Mouse (Mus musculus): ENCODE data around the gene Pak1ip1. TPM values are rescaled to one million over a fixed set of nuclear protein-coding genes. Genes with fewer than 3 reads are reported as not detected.

Gene Pak1ip1
- polyA plus RNA-seq, 1 experiment from 2014 or later, result 50.8 TPM

DNA sequence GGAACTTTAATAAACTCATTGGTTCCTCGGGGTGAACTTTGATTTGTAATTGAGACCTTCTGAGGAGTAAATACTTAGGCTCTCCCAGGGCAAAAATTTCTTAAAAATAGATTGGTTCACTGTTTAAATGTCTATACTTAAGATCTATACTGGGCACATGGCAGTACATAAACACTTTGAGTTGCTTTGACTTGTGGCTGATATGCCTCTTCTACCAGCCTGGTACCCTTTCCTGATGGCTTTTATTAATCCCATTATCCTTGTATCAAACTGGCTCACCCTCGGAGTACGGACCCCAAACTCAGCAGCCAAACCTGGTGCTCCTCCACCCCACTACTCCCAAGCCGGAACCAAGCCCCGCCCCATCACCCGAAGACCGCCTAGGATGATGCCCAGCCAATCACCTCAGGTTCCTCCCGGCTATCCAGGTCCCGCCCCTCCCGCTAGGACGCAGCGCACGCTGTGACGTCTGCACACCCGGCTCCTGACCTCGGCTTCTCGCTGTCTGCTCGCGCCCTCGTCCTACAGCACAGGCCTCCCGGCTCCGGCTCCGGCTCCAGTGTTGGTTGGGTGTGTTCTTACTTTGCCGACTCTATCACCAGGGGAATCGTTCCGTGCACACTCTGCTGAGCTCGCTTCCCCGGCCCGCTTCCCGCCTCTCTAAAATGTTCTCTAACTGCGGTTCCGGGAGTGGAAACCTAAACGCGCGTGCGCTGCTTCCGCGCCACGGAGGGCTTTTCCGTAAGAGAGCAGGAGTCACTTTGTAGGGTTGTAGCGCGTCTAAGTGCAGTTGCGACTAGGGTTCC lies 15.2 kb downstream of the Pak1ip1 start, which contains the start of gene Tmem14c:
Gene Tmem14c, plus strand, starts transcription at position 464 of the 806 bp plus-strand sequence.
- peak; percentile 99 for ATAC-seq (ENCODE audit: low FRiP score, low read depth)
- WGBS, result under 1% methylated on average over 43 of the region's 43 CpGs
- peaks cover 27% of the 10 kb centered on the region for H3K36me3 ChIP-seq

DNA sequence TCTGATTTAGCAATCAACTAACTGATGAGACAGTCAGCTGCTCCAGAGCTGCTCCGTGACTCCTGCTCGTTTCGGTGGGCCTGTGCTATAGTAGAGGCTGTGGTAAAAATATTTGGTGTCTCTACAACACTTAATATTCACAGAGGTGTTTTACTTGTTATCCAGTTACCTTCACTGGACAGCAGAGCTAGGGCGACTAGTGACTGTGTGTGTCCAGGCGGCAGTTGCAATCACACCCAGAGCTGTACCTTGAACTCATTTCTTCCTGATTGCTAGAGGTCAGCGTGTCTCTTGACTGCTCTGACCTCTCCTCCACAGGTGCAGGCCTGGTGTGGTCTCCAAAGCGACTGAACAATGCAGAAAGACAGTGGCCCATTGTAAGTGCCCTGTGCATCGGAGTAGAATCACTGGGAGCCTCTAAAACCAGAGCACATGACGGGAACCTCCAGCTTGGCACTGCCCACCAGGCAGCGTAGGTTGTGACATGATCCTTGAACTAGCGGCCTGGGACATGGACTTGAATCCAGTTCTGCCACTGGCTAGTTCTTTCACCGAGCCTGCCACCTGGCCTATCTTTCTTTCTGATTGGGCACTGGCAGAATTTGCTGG lies 16.1 kb downstream of the Pak1ip1 start:
- Histone ChIP-seq H3K27ac (replicated peaks) (peak overlapping the region; percentile 91), H3K9ac (peak overlapping the region; percentile 63), H3K9me3 (no peaks in the 10 kb centered on the region), H3K4me2 (peak overlapping the region; percentile 59), H3K27me3 (no peaks in the 10 kb centered on the region), H3K4me3 (peak overlapping the region; percentile 66), H3K36me3 (peaks cover 25% of the 10 kb centered on the region), H3K4me1 (replicated peaks) (peaks cover 20% of the 10 kb centered on the region)
- no peak; the same call in 1 of the 2 replicates for ATAC-seq (ENCODE audit: low FRiP score, low read depth)
- 34% methylated on average over 12 of the region's 12 CpGs for WGBS

More for the DNA sequence above, 15.2 kb downstream of the Pak1ip1 start, which contains the start of gene Tmem14c:
- Histone ChIP-seq H3K4me1 (replicated peaks) (peaks cover 20% of the 10 kb centered on the region), H3K4me2 (peak within 1 kb of the TSS; percentile 59), H3K4me3 (peak within 1 kb of the TSS; percentile 66), H3K27ac (replicated peaks) (peak within 1 kb of the TSS; percentile 91), H3K27me3 (no peaks in the 10 kb centered on the region), H3K9ac (peak within 1 kb of the TSS; percentile 63), H3K9me3 (no peaks in the 10 kb centered on the region)

DNA sequence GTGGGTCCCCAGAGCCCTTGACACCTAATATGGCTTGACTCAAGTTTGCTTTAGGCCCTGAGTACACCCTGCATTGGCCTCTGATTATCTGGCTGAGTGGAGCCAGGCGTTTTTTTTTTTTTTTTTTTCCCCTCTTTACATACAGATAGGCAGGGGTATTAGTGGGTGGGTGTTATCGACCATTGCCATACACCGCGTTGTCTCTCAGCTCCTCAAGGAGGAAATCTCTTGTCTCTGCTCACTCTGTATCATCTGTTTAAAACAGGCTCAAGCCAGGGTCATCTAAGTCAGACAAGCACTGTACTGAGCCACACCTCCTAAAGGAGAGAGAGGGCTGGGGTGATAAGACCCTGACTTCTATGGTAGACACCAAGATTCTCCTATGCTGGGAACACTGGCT lies 17.0 kb downstream of the Pak1ip1 start:
- peaks cover 20% of the 10 kb centered on the region for H3K4me1 ChIP-seq (replicated peaks)
- no peak overlapping the region for H3K27ac ChIP-seq (replicated peaks)
- H3K36me3 ChIP-seq, result peaks cover 20% of the 10 kb centered on the region
- peak overlapping the region; percentile 59; the same call in 1 of the 2 replicates for H3K4me2 ChIP-seq
- WGBS, result 91% methylated on average over 4 of the region's 4 CpGs
- ATAC-seq (ENCODE audit: low FRiP score, low read depth), result no peak
- no peaks in the 10 kb centered on the region for H3K9me3 ChIP-seq
- no peak overlapping the region for H3K4me3 ChIP-seq
- H3K9ac ChIP-seq, result no peak overlapping the region
- H3K27me3 ChIP-seq, result no peaks in the 10 kb centered on the region

DNA sequence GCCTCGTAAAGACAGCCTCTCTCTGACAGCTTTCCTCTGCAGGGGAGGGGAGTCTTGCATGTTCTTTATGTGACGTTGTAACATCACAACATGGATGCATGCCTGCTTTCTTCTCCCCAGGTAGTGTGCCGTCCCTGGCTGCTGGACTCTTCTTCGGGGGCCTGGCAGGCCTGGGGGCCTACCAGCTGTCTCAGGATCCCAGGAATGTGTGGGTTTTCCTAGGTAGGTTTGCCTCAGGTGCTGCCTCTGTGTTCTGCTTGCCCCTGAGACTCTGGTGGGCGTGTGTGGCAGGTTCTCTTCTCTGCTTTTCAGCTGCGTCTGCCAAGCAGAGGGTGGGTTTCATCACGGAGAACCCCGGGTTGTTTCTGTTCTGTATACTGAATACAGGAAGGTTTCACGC lies 17.4 kb downstream of the Pak1ip1 start:
- 92% methylated on average over 9 of the region's 9 CpGs for WGBS
- ATAC-seq (ENCODE audit: low FRiP score, low read depth), result no peak
- Histone ChIP-seq H3K9ac (no peak overlapping the region), H3K4me3 (no peak overlapping the region), H3K27me3 (no peaks in the 10 kb centered on the region), H3K9me3 (no peaks in the 10 kb centered on the region), H3K4me1 (replicated peaks) (peaks cover 20% of the 10 kb centered on the region), H3K27ac (replicated peaks) (no peak overlapping the region), H3K36me3 (peaks cover 16% of the 10 kb centered on the region), H3K4me2 (no peak overlapping the region)

DNA sequence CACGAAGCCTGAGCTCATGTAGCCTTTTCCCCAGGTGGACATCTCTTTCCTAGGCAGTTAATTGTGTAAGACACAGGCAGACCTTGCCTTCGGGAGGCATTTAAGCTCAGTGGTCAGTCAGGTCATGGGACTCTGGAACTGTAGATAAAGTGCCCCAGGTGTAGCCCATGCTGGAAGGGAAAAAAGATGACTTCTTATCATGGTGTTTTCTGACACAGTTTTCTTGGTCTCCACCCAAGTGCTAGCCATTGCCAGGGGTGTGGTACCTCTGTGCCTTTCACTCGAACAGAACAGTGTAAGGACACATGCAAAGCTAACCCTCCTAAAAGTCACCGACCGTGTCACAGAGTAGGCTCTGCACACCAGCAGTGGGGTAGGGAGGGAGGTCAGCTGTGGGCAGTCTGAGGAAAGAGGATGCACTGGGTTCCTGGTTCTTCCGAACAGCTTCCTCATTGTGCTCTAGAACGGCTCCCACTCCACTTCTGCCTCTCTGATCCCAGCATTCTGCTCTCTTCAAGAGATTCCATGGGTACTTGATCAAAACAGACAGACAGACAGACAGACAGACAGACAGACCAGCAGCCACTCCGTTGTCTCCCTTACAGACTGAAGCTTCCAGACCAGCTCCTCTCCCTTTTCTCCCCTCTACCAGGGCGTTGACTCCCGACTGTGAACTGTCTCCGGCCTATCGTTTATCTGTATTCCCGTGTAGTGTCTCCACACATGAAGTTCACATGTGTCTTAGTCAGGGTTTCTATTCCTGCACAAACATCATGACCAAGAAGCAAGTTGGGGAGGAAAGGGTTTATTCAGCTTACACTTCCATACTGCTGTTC lies 18.2 kb downstream of the Pak1ip1 start:
- Histone ChIP-seq H3K4me1 (replicated peaks) (peaks cover 20% of the 10 kb centered on the region), H3K27me3 (no peaks in the 10 kb centered on the region), H3K4me3 (no peak overlapping the region), H3K27ac (replicated peaks) (no peak overlapping the region), H3K9ac (no peak overlapping the region), H3K9me3 (no peaks in the 10 kb centered on the region), H3K36me3 (peaks cover 17% of the 10 kb centered on the region), H3K4me2 (no peak overlapping the region)
- 95% methylated on average over 13 of the region's 13 CpGs for WGBS
- ATAC-seq (ENCODE audit: low FRiP score, low read depth), result no peak

DNA sequence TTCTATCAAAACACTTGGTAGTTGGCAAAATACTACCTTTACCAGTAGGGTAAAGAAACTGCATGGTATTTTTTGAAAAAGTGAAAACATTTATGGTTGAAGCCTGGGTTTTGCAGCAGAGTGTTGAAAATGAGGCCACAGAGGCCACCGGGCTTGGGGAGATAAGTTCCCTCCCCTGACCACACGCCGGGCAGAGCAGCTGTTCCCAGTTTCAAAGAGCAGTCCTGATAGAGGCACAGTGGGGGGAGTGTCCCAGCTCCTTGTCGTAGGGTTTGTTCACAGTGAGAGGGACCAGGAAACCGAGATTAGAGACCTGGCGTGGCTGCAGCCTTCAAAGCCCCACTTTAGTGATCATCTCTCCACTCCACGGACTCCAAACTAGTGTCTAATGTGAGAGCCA lies 19.7 kb downstream of the Pak1ip1 start:
- 85% methylated on average over 7 of the region's 7 CpGs for WGBS
- Histone ChIP-seq H3K36me3 (peaks cover 10% of the 10 kb centered on the region), H3K27me3 (no peaks in the 10 kb centered on the region)

DNA sequence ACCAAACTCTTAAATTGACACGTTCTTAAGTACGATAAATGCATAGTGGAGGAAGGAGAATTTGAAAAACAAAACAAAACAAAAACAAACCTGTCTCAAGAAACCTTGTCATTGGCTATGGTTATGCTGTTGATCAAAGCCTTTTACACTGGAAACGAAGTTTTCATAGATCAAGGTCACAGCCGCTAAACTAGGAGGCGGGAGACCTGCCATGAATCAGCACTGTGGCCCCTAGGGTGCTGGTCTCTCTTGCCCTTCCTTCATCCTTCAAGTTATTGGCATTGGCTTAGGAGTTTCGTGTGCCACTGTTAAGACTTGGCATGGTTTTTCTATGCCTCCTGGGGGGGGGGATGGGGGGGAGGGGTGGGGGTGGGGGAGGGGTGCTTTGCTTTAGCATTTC lies 20.8 kb downstream of the Pak1ip1 start:
- ATAC-seq (ENCODE audit: low FRiP score, low read depth), result no peak
- Histone ChIP-seq H3K4me1 (replicated peaks) (peaks cover 16% of the 10 kb centered on the region), H3K36me3 (peaks cover 10% of the 10 kb centered on the region), H3K4me3 (no peak overlapping the region), H3K4me2 (no peak overlapping the region), H3K9ac (no peak overlapping the region), H3K9me3 (no peaks in the 10 kb centered on the region), H3K27me3 (no peaks in the 10 kb centered on the region), H3K27ac (replicated peaks) (no peak overlapping the region)
- WGBS, result 96% methylated on average over 6 of the region's 6 CpGs

More for the DNA sequence above, 19.7 kb downstream of the Pak1ip1 start:
- no peak overlapping the region for H3K9ac ChIP-seq
- H3K9me3 ChIP-seq, result no peaks in the 10 kb centered on the region
- no peak overlapping the region for H3K27ac ChIP-seq (replicated peaks)
- no peak for ATAC-seq (ENCODE audit: low FRiP score, low read depth)
- no peak overlapping the region for H3K4me2 ChIP-seq
- no peak overlapping the region for H3K4me3 ChIP-seq
- peaks cover 19% of the 10 kb centered on the region for H3K4me1 ChIP-seq (replicated peaks)

DNA sequence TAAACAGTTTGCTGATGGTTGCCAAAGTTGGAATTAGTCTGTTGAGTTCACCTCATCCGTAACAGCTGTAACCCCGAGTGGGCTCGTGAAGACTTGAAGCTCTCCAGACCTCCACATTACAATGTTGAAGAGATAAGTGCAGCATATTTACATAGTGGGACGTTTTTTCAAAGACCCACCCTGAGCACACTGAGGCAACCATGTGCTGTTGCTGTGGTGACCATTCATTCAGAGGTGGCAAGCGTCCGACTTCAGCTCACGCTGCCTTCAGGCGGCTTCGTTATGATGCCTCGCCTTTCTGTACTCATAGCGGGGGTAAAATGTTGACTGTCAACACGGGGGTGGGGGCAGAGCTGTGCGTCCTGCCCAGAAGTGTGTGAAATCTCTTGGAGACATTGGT lies 21.3 kb downstream of the Pak1ip1 start:
- H3K27ac ChIP-seq (replicated peaks), result no peak overlapping the region
- H3K4me3 ChIP-seq, result no peak overlapping the region
- H3K4me1 ChIP-seq (replicated peaks), result peaks cover 12% of the 10 kb centered on the region
- H3K9me3 ChIP-seq, result no peaks in the 10 kb centered on the region
- no peak for ATAC-seq (ENCODE audit: low FRiP score, low read depth)
- H3K4me2 ChIP-seq, result no peak overlapping the region
- no peaks in the 10 kb centered on the region for H3K27me3 ChIP-seq
- 91% methylated on average over 13 of the region's 13 CpGs for WGBS
- no peak overlapping the region for H3K9ac ChIP-seq
- peaks cover 10% of the 10 kb centered on the region for H3K36me3 ChIP-seq

DNA sequence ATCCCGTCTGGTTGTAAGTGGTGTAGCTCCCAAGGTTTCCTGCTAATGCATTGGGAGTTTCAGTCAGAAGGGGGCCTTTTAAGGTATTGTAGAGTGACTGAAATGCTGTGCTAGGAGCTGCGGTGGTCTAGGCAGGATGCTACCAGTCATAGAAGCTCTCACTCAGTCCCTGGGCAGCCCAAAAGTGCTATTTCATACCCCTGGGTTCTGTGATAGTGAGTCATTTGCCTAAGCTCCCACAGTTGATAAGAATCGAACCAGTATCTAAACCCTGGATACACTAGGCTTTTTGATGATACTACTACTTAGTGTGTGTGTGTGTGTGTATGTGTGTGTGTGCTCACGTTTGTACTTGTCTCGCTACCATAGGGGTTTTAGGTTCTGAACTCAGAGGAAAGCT lies 29.3 kb downstream of the Pak1ip1 start:
- H3K4me3 ChIP-seq, result no peak overlapping the region
- no peaks in the 10 kb centered on the region for H3K4me1 ChIP-seq (replicated peaks)
- no peaks in the 10 kb centered on the region for H3K9me3 ChIP-seq
- H3K9ac ChIP-seq, result no peak overlapping the region
- ATAC-seq (ENCODE audit: low FRiP score, low read depth), result no peak
- no peaks in the 10 kb centered on the region for H3K27me3 ChIP-seq
- 86% methylated on average over 5 of the region's 5 CpGs for WGBS
- no peaks in the 10 kb centered on the region for H3K36me3 ChIP-seq
- H3K27ac ChIP-seq (replicated peaks), result no peak overlapping the region
- H3K4me2 ChIP-seq, result no peak overlapping the region

DNA sequence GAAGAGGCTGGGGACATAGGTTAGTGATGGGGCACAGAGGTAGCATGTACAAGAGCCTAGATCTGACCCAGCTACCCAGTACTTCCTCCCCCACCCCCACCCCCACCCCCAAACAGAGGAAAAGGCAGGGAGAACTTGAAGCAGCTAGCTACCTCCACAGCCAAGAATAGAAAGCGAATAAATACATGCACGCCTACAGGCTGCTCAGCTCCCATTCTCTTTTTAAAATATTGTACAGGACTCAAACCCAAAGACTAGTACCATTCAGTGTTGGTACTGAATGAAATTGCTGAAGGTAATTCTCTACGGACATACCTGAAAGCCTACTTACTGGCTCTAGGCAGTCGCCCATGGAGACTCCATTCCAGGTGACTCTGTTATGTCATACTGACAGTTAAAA lies 41.7 kb downstream of the Pak1ip1 start:
- no peaks in the 10 kb centered on the region for H3K36me3 ChIP-seq
- H3K4me2 ChIP-seq, result no peak overlapping the region
- no peaks in the 10 kb centered on the region for H3K9me3 ChIP-seq
- H3K27ac ChIP-seq (replicated peaks), result no peak overlapping the region
- 95% methylated on average over 4 of the region's 4 CpGs for WGBS
- no peaks in the 10 kb centered on the region for H3K4me1 ChIP-seq (replicated peaks)
- ATAC-seq (ENCODE audit: low FRiP score, low read depth), result no peak
- no peak overlapping the region for H3K4me3 ChIP-seq
- no peak overlapping the region for H3K9ac ChIP-seq
- H3K27me3 ChIP-seq, result no peaks in the 10 kb centered on the region

DNA sequence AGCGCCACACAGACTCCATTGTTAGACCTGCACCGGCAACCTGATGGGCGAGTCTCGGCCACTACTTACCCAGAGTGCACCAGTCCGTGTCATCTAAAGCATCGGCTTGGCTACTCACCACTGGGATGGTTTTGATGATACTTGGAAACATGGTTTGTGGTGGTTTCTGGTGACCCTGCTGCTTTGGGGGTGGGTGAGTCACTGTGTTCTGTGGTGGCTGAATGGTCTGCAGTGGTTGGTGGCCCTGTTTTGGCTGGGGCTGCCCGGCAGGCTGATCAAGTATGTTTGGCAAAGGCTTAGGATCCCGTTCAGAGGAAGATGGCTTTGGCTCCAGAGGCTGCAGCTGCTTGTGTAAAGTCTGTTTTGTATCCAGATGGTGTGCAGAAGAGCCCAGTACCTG lies 45.1 kb downstream of the Pak1ip1 start:
- Histone ChIP-seq H3K27ac (replicated peaks) (no peak overlapping the region), H3K36me3 (no peaks in the 10 kb centered on the region), H3K27me3 (no peaks in the 10 kb centered on the region), H3K4me1 (replicated peaks) (no peaks in the 10 kb centered on the region), H3K4me2 (no peak overlapping the region), H3K4me3 (no peak overlapping the region), H3K9me3 (no peaks in the 10 kb centered on the region), H3K9ac (no peak overlapping the region)
- 91% methylated on average over 8 of the region's 8 CpGs for WGBS
- no peak for ATAC-seq (ENCODE audit: low FRiP score, low read depth)

DNA sequence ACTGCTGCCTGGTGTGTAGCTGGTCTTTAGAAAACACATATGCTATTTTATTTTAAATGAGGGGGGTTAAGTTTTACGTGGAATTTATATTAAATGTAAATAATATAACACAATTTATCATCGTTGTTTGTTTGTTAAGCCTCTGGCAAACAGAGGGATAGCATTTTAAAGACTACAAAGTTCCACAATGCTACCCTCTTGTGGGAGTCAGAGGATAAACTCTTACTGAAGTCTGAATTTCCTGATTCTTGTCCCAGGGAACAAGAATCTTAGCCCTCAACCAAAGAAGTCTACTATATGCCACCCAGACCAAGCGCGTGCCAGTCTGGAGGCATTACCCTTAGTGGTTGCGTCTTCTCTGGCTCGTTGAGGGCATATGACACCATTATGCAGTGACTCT lies 46.5 kb downstream of the Pak1ip1 start:
- Histone ChIP-seq H3K27ac (replicated peaks) (no peak overlapping the region), H3K4me1 (replicated peaks) (no peaks in the 10 kb centered on the region), H3K4me2 (no peak overlapping the region), H3K9ac (no peak overlapping the region), H3K9me3 (no peaks in the 10 kb centered on the region), H3K27me3 (no peaks in the 10 kb centered on the region), H3K36me3 (no peaks in the 10 kb centered on the region), H3K4me3 (no peak overlapping the region)
- WGBS, result 92% methylated on average over 6 of the region's 6 CpGs
- no peak for ATAC-seq (ENCODE audit: low FRiP score, low read depth)
